Mouse (Mus musculus) forebrain, embryonic 11.5 days (tissue): ENCODE results near the gene Ndp. TPM values are rescaled to one million over a fixed set of nuclear protein-coding genes. Genes with fewer than 3 reads are reported as not detected.

ENCODE experiments used
- ATAC-seq: fragments of 200-750 bp; cut with Nextera tagmentation; replicated peaks from 2 replicates; pipeline ENCODE4 v1.8.0; 2017; ENCODE audit warnings: moderate TSS enrichment; ENCODE audit not compliant: low FRiP score
- DNase-seq: peaks from one replicate; pipeline ENCODE4 v3.0.0-alpha.2; 2017; ENCODE audit warnings: low spot score
- H3K27ac ChIP-seq: fragments of 300-500 bp; sonication (generic); 2 replicates; pipeline ENCODE4 v1.5.1; 2014; ENCODE audit warnings: low read depth, low read length
- H3K27me3 ChIP-seq: fragments of 300-500 bp; sonication (generic); 2 replicates; pipeline ENCODE4 v1.6.1; 2014; ENCODE audit warnings: mild to moderate bottlenecking, low read length, mixed read lengths; ENCODE audit not compliant: control insufficient read depth, insufficient read depth
- H3K36me3 ChIP-seq: fragments of 300-500 bp; sonication (generic); 2 replicates; pipeline ENCODE4 v1.6.1; 2014; ENCODE audit warnings: mild to moderate bottlenecking, low read length, moderate library complexity, mixed read lengths; ENCODE audit not compliant: control insufficient read depth, insufficient read depth
- H3K4me1 ChIP-seq: fragments of 300-500 bp; sonication (generic); replicated peaks from 2 replicates; pipeline ENCODE4 v1.6.1; 2014; ENCODE audit warnings: low read length, mixed read lengths; ENCODE audit not compliant: control insufficient read depth, insufficient read depth
- H3K4me2 ChIP-seq: fragments of 300-500 bp; sonication (generic); 2 replicates; pipeline ENCODE4 v1.6.1; 2014; ENCODE audit warnings: low read depth, mild to moderate bottlenecking, low read length, moderate library complexity, mixed read lengths; ENCODE audit not compliant: severe bottlenecking
- H3K4me3 ChIP-seq: fragments of 300-500 bp; sonication (generic); 2 replicates; pipeline ENCODE4 v1.5.1; 2014; ENCODE audit warnings: low read depth, low read length
- H3K9ac ChIP-seq: fragments of 300-500 bp; sonication (generic); 2 replicates; pipeline ENCODE4 v1.6.1; 2014; ENCODE audit warnings: low read length
- H3K9me3 ChIP-seq: fragments of 300-500 bp; sonication (generic); 2 replicates; pipeline ENCODE4 v1.6.1; 2016; ENCODE audit warnings: low read length, mixed read lengths; ENCODE audit not compliant: control insufficient read depth
- WGBS: fragments of 180-500 bp; shearing (Covaris S2); extraction: QIAGEN DNeasy Blood & Tissue Kit; methylation state at CpG from one replicate; pipeline ENCODE4 v1.1.7; 2014; 5-methylcytosine and 5-hydroxymethylcytosine counted together
- polyA plus RNA-seq: library from polyadenylated mRNA; unstranded; fragments of >200 nt; fragmentation: Nextera tagmentation; extraction: Ambion mirVana; gene quantifications from 2 replicates; pipeline ENCODE4 v1.2.1, GENCODE M21; 2014

Ndp gene
- 4.0 and 5.8 TPM in 2 replicates for polyA plus RNA-seq

DNA sequence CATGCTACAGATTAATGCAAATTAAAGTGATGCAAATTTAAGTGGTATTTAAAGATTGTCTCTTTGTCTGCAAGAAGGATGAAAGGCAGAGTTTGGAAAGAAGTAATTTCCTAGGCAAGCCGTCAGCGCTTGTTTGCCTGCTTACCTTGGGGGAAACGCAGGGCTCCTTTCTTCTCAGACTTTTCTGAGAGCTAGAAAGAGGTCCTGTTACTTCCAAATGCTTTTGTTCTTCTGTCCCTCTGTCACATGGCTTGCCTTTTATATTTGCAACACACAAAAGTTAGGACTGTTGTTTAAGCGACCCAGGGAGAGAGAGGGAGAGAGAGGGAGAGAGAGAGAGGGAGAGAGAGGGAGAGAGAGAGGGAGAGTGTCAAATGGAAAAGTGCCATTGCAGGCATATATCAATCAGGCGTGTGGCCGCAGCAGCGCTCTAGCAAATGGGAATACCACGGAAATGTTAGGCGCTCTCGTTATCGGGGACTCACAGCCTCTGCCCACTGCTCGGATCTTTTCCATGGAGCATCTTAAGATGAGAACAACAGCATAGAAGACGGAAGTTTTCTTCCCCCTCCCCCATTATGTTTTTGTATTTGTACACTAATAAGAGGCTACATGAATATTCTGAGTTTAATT, at the start of gene Ndp:
TSS of gene Ndp (minus strand) at position 534 of the 633 bp plus-strand sequence.
- peak within 1 kb of the TSS; percentile 48 for H3K4me2 ChIP-seq
- H3K36me3 ChIP-seq: no peaks in the 10 kb centered on the region
- H3K9me3 ChIP-seq: no peaks in the 10 kb centered on the region
- ATAC-seq: peak; percentile 55
- H3K27ac ChIP-seq: peak within 1 kb of the TSS; percentile 46; the same call in 1 of the 2 replicates
- no peaks in the 10 kb centered on the region for H3K27me3 ChIP-seq
- peak within 1 kb of the TSS; percentile 25 for H3K4me3 ChIP-seq
- 24% methylated on average over 13 of the region's 13 CpGs for WGBS
- H3K4me1 ChIP-seq: no peaks in the 10 kb centered on the region
- H3K9ac ChIP-seq: peak within 1 kb of the TSS; percentile 27
- DNase-seq: no peak

GRCm38 (mm10) chrX:16954767-16955166, 43.2 kb upstream of the Ndp start:
- no peak overlapping the region for H3K4me3 ChIP-seq
- no peaks in the 10 kb centered on the region for H3K27me3 ChIP-seq
- H3K36me3 ChIP-seq: no peaks in the 10 kb centered on the region
- no peak for DNase-seq
- no peaks in the 10 kb centered on the region for H3K4me1 ChIP-seq
- H3K9ac ChIP-seq: no peak overlapping the region
- no peak overlapping the region for H3K4me2 ChIP-seq
- 72% methylated on average over 2 of the region's 2 CpGs for WGBS
- H3K9me3 ChIP-seq: no peaks in the 10 kb centered on the region
- no peak overlapping the region for H3K27ac ChIP-seq
- ATAC-seq: no peak

DNA sequence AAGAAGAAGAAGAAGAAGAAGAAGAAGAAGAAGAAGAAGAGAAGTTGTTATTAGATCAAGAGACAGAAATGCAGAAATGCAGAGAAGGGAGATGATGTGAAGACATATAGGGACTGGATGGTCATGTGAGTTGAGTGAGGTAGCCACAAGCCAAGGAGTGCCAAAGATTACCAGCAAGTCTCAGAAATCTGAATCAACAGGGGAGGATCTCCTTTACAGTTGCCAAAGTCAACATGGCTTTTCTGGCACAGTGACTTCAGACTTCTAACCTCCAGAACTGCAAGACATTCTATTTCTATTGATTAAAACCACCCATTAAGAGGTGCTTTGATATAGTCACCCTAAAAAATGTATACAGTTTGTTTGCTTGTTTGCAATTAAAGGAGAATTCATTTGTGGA, 6.4 kb upstream of the Ndp start:
- Histone ChIP-seq H3K4me2 (no peak overlapping the region), H3K27me3 (no peaks in the 10 kb centered on the region), H3K4me1 (no peaks in the 10 kb centered on the region), H3K9me3 (no peaks in the 10 kb centered on the region), H3K27ac (no peak overlapping the region), H3K4me3 (no peak overlapping the region), H3K36me3 (no peaks in the 10 kb centered on the region), H3K9ac (no peak overlapping the region)
- ATAC-seq (no peak), DNase-seq (no peak)

GRCm38 (mm10) chrX:16913118-16913517, 1.5 kb upstream of the Ndp start:
- WGBS: 80% methylated on average over 1 of the region's 1 CpGs
- Histone ChIP-seq H3K9me3 (no peaks in the 10 kb centered on the region), H3K27ac (no peak overlapping the region), H3K4me3 (no peak overlapping the region), H3K27me3 (no peaks in the 10 kb centered on the region), H3K4me2 (no peak overlapping the region), H3K9ac (no peak overlapping the region), H3K4me1 (no peaks in the 10 kb centered on the region), H3K36me3 (no peaks in the 10 kb centered on the region)
- DNase-seq (no peak), ATAC-seq (no peak)

GRCm38 (mm10) chrX:16911911-16912310, 337 bp upstream of the Ndp start:
- ATAC-seq (no peak), DNase-seq (no peak)
- Histone ChIP-seq H3K27ac (no peak overlapping the region), H3K9me3 (no peaks in the 10 kb centered on the region), H3K9ac (no peak overlapping the region), H3K4me1 (no peaks in the 10 kb centered on the region), H3K36me3 (no peaks in the 10 kb centered on the region), H3K4me3 (no peak overlapping the region), H3K27me3 (no peaks in the 10 kb centered on the region), H3K4me2 (peak overlapping the region; percentile 48)
- 28% methylated on average over 4 of the region's 4 CpGs for WGBS

DNA sequence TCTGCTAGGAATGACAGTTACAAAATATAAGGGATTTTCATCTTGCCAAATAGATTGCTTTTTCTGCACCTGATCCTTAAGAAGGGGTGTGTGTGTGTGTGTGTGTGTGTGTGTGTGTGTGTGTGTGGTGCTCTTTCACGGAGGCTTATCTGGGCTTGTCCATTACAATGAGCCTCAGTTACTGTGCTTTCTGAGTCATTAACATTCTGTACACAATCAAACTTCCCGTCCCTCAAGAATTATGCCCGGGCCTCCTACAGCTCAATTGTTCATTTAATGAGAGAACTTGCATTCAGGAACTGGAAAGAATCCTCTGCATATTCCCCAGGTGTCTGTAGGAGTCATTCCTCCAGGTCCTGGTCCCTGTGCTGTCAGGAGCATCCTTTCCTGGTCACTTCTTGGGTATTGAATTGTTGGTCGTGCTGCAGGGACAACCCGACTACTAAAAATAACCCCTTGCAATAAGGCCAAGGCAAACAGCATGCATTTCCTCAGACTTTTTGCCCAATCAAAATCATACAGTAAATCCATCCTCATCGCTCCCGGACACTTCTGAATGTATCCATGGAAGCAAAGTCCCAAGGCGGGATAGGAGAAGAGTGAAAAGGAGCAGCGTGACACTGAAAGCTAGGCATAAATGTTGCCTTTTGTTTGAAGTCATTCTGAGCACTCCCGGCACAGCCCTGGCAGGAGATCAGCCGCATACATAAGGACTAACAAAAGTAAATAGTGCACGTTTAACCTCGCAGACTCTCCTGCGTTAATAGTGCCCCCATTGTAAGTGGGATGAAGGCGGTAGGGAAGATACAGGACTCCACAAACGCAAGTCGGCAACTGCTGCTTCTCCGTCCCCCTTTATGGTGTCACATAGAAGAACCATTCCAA, 1.1 kb downstream of the Ndp start:
- WGBS: 22% methylated on average over 18 of the region's 18 CpGs
- peak overlapping the region; percentile 46; the same call in 1 of the 2 replicates for H3K27ac ChIP-seq
- H3K9me3 ChIP-seq: no peaks in the 10 kb centered on the region
- H3K36me3 ChIP-seq: no peaks in the 10 kb centered on the region
- H3K4me2 ChIP-seq: peak overlapping the region; percentile 48
- H3K4me3 ChIP-seq: peak overlapping the region; percentile 25
- H3K9ac ChIP-seq: peak overlapping the region; percentile 27
- H3K27me3 ChIP-seq: no peaks in the 10 kb centered on the region
- no peaks in the 10 kb centered on the region for H3K4me1 ChIP-seq
- ATAC-seq: peak; percentile 69
- no peak for DNase-seq

DNA sequence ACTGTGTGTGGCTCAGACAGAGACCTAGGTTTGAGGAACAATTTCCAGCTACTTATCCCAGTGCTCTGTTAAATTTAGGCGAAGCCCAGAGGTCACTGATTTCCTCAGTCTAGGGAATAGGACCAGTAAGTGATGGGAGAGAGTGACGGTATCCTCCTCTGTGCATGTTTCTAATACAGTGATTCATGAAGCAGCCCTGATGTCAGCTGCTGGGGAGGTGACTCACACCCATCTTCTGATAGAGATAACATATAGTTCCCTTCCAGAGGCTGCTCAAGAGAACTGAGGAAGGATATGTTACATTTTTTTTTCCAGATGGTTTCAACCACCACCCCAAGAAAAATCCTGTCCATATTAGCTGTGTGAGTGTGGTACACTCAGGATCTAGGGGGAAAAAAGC, 2.9 kb downstream of the Ndp start:
- no peak overlapping the region for H3K4me3 ChIP-seq
- ATAC-seq (no peak), DNase-seq (no peak)
- 79% methylated on average over 2 of the region's 2 CpGs for WGBS
- no peak overlapping the region for H3K4me2 ChIP-seq
- H3K27me3 ChIP-seq: no peaks in the 10 kb centered on the region
- no peaks in the 10 kb centered on the region for H3K36me3 ChIP-seq
- H3K9ac ChIP-seq: no peak overlapping the region
- no peaks in the 10 kb centered on the region for H3K9me3 ChIP-seq
- H3K4me1 ChIP-seq: no peaks in the 10 kb centered on the region
- H3K27ac ChIP-seq: no peak overlapping the region

- Histone ChIP-seq H3K4me2 (no peak overlapping the region), H3K27ac (no peak overlapping the region), H3K36me3 (no peaks in the 10 kb centered on the region), H3K9ac (no peak overlapping the region), H3K4me3 (no peak overlapping the region), H3K4me1 (no peaks in the 10 kb centered on the region), H3K27me3 (no peaks in the 10 kb centered on the region), H3K9me3 (no peaks in the 10 kb centered on the region)
- ATAC-seq (no peak), DNase-seq (no peak)
- 72% methylated on average over 6 of the region's 6 CpGs for WGBS
These were observed 4.0 kb downstream of the Ndp start for GRCm38 (mm10) chrX:16907554-16907953.
